Mouse (Mus musculus) stomach, embryonic 14.5 days (tissue): ENCODE measurements around the gene Kcnj4. TPM values are rescaled to one million over a fixed set of nuclear protein-coding genes. Genes with fewer than 3 reads are reported as not detected.

Experiments
- ATAC-seq: fragments of 200-750 bp; cut with Nextera tagmentation; 2 replicates; pipeline ENCODE4 v1.8.0; 2017; ENCODE audit warnings: low read depth, moderate TSS enrichment; ENCODE audit not compliant: insufficient number of reproducible peaks, insufficient read depth, low FRiP score
- H3K27ac ChIP-seq: fragments of 300-500 bp; sonication (generic); 2 replicates; pipeline ENCODE4 v1.5.1; 2014; ENCODE audit warnings: mild to moderate bottlenecking, low read length, moderate library complexity, mixed read lengths
- H3K27me3 ChIP-seq: fragments of 300-500 bp; sonication (generic); 2 replicates; pipeline ENCODE4 v1.6.1; 2014; ENCODE audit warnings: low read length, control low read depth, mixed read lengths; ENCODE audit not compliant: control insufficient read depth, insufficient read depth
- H3K36me3 ChIP-seq: fragments of 300-500 bp; sonication (generic); 2 replicates; pipeline ENCODE4 v1.6.1; 2014; ENCODE audit warnings: mild to moderate bottlenecking, control low read depth, low read length, moderate library complexity, mixed read lengths; ENCODE audit not compliant: control insufficient read depth, insufficient read depth
- H3K4me1 ChIP-seq: fragments of 300-500 bp; sonication (generic); 2 replicates; pipeline ENCODE4 v1.6.1; 2014; ENCODE audit warnings: low read length, control low read depth, mixed read lengths; ENCODE audit not compliant: control insufficient read depth, insufficient read depth
- H3K4me2 ChIP-seq: fragments of 300-500 bp; sonication (generic); replicated peaks from 2 replicates; pipeline ENCODE4 v1.6.1; 2014; ENCODE audit warnings: low read depth, low read length, control low read depth
- H3K4me3 ChIP-seq: fragments of 300-500 bp; sonication (generic); 2 replicates; pipeline ENCODE4 v1.5.1; 2014; ENCODE audit warnings: low read depth, low read length, control low read depth
- H3K9ac ChIP-seq: fragments of 300-500 bp; sonication (generic); replicated peaks from 2 replicates; pipeline ENCODE4 v1.6.1; 2014; ENCODE audit warnings: low read depth, mild to moderate bottlenecking, control low read depth, low read length, moderate library complexity, mixed read lengths
- H3K9me3 ChIP-seq: fragments of 300-500 bp; sonication (generic); 2 replicates; pipeline ENCODE4 v1.6.1; 2016; ENCODE audit warnings: low read depth, low read length, control low read depth; ENCODE audit not compliant: control insufficient read depth
- WGBS: fragments of 180-500 bp; shearing (Covaris S2); extraction: QIAGEN DNeasy Blood & Tissue Kit; methylation state at CpG from one replicate; pipeline ENCODE4 v1.1.7; 2014; 5-methylcytosine and 5-hydroxymethylcytosine counted together
- polyA plus RNA-seq: library from polyadenylated mRNA; unstranded; fragments of >200 nt; fragmentation: Nextera tagmentation; extraction: Ambion mirVana; gene quantifications from 2 replicates; pipeline ENCODE4 v1.2.1, GENCODE M21; 2014

The Kcnj4 gene
- polyA plus RNA-seq, 1 experiment from 2014 or later = not detected

DNA sequence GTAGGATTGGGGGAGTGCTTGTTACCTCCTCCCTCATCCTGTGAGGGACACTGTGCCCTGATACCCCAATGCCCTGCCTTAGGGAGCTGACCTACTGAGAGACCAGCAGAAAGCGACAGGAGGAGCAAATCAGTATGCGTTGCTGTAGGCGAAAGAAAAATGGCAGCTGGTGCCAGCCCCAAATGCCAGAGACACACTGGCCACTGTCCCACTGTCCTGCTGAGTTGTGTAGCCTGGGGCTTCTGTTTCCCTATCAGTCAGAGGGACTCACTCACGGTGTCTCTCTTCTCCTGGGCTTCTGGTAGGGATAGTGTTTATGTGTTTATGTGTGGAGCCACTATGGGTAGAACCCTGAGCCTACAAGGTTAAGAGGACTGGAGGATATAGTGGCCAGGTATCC, 12.7 kb upstream of the Kcnj4 start:
- H3K4me2 ChIP-seq = peak overlapping the region; percentile 74
- no peak overlapping the region for H3K9ac ChIP-seq
- H3K27me3 ChIP-seq = peaks cover 7% of the 10 kb centered on the region; the same call in 1 of the 2 replicates
- no peaks in the 10 kb centered on the region for H3K9me3 ChIP-seq
- H3K4me1 ChIP-seq = peaks cover 14% of the 10 kb centered on the region
- H3K27ac ChIP-seq = no peak overlapping the region
- no peaks in the 10 kb centered on the region; the same call in 1 of the 2 replicates for H3K36me3 ChIP-seq
- WGBS = 85% methylated on average over 4 of the region's 4 CpGs
- peak overlapping the region; percentile 51; the same call in 1 of the 2 replicates for H3K4me3 ChIP-seq
- no peak for ATAC-seq

DNA sequence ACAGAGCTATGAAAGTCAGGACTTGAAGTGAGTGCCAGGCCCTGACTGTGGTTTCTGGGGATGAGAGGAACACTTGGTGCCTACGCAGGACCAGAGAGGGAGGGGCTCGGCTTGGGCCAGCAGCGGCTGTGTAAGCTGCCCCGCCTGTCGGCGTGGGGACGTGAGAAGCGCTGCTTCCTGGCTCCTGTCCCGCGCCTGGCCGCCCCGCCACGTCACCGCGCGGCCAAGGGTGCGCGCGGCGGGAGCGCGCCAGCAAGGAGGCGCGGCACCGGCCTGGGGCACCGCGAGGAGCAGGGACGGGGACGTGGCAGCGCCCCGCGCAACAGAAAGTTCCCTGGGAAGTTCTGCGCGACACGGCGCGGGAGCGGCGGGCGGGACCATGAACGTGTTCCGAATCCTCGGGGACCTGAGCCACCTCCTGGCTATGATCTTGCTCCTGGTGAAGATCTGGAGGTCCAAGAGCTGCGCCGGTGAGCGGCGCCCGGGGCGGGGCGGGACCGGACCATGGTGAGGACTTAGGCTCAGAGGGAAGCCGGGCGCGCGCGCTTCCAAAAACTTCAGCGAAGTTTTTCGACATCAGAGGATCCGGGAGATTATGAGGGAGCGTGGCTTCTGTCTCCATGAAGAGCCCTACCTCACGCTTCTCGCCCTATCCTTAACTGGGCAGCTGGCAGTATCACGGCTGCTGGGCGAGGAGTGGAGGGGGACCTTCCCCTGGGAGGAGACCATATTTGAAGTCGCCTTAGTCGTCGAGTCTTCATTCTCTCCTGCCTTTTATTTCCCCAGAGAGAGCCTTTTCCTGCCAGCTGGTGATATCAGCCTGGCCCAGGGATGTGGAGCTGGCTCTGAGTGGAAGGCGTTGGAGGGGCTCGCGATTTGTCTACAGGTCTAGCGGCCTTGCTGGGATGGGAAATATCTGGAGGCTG, 11.4 kb upstream of the Kcnj4 start, which contains the start of gene Kdelr3:
Kdelr3 (plus strand) TSS at position 241 of the 926 bp plus-strand sequence.
- H3K4me3 ChIP-seq = peak within 1 kb of the TSS; percentile 51
- H3K27ac ChIP-seq = peak within 1 kb of the TSS; percentile 40
- no peaks in the 10 kb centered on the region for H3K36me3 ChIP-seq
- H3K9me3 ChIP-seq = no peaks in the 10 kb centered on the region
- H3K4me2 ChIP-seq = peak within 1 kb of the TSS; percentile 74
- peak; percentile 73 for ATAC-seq
- H3K27me3 ChIP-seq = peaks cover 11% of the 10 kb centered on the region; the same call in 1 of the 2 replicates
- peaks cover 19% of the 10 kb centered on the region for H3K4me1 ChIP-seq
- peak within 1 kb of the TSS; percentile 62 for H3K9ac ChIP-seq
- under 1% methylated on average over 71 of the region's 71 CpGs for WGBS

DNA sequence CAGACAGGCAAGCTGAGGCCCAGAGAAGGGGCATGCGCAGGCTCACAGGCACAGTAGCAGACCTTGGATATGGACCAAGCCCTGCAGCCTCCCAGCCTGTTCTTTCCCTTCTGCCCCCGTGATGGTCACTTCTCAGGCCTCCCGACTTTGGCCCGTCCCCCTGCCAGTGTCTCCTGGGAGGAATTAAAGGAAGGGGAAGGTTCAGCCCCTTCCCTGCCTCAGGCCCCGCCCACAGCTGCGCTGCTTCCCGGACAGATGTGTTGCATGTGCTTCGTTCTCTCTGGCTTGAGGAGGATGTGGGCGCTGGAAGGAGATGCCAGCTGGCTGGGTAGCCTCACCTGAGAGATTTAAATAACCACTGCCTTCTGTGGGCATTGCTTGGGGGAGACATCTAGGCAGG, 8.9 kb upstream of the Kcnj4 start:
- Histone ChIP-seq H3K9ac (no peak overlapping the region), H3K36me3 (no peaks in the 10 kb centered on the region), H3K27me3 (peaks cover 16% of the 10 kb centered on the region; the same call in 1 of the 2 replicates), H3K4me3 (no peak overlapping the region), H3K4me2 (no peak overlapping the region), H3K27ac (no peak overlapping the region), H3K4me1 (peaks cover 16% of the 10 kb centered on the region), H3K9me3 (no peaks in the 10 kb centered on the region)
- no peak for ATAC-seq
- 9% methylated on average over 9 of the region's 9 CpGs for WGBS

DNA sequence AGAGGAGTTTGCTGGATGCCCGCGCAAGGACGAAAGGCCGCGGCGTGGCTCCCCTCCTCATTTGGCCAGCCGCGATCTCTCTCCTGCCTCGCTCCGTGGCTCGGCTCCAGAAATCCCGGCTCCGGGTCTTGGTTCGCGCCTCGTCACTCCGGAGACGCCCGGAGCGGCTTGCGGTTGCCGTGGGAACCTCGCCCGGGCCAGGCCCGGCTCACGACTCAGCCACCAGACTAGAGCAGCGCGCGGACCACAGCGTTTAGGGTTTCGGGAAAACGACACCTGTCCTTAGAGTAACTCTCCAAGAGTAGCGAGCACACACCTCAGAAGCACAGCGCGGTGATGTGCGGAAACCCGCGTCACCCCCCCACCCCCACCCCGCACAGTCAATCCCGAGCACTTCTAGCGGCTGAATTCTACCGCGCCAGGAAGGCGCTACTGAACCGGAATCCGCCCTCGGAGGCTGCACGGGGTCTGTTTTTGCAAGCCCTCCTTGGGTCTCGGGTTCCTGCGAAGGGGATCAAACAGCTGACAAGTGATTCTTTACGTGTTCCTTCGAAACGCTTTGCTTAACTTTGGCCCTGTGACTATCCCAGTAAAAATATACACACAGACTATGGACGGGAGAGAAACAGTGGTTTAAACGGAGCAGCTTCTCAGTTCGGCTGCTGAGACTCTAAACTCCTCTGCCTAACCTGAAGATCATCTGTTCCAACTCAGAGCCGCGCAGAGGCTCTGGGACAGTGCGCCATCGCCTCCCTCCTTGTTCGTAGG, 6.7 kb upstream of the Kcnj4 start:
- H3K4me2 ChIP-seq = peak overlapping the region; percentile 66
- H3K4me1 ChIP-seq = peaks cover 8% of the 10 kb centered on the region; the same call in 1 of the 2 replicates
- H3K36me3 ChIP-seq = no peaks in the 10 kb centered on the region
- H3K4me3 ChIP-seq = peak overlapping the region; percentile 31
- 1% methylated on average over 61 of the region's 61 CpGs for WGBS
- no peak overlapping the region for H3K9ac ChIP-seq
- H3K9me3 ChIP-seq = no peaks in the 10 kb centered on the region
- peaks cover 30% of the 10 kb centered on the region; the same call in 1 of the 2 replicates for H3K27me3 ChIP-seq
- H3K27ac ChIP-seq = no peak overlapping the region
- ATAC-seq = peak; percentile 61; the same call in 1 of the 2 replicates

DNA sequence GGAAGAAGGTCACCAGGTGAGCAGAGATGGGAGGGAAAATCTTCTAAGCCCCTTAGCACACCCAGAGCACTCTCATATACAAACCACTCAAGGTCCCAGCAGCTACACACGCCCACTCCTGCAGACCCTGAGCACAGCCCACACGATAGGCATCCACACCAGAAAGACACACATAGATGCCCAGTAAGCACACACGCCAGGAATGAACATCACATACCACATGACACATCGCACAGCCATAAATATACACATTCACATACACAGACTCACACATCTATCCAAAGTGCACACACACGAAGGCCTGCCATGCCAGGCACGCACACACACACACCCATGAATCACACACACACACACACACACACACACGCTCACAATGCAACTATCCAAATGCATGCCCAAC, 5.4 kb upstream of the Kcnj4 start:
- H3K36me3 ChIP-seq = no peaks in the 10 kb centered on the region
- no peak overlapping the region for H3K9ac ChIP-seq
- ATAC-seq = no peak
- no peak overlapping the region for H3K27ac ChIP-seq
- H3K4me2 ChIP-seq = no peak overlapping the region
- 82% methylated on average over 7 of the region's 7 CpGs for WGBS
- no peaks in the 10 kb centered on the region for H3K9me3 ChIP-seq
- peaks cover 40% of the 10 kb centered on the region; the same call in 1 of the 2 replicates for H3K27me3 ChIP-seq
- H3K4me1 ChIP-seq = peaks cover 8% of the 10 kb centered on the region; the same call in 1 of the 2 replicates
- no peak overlapping the region for H3K4me3 ChIP-seq

DNA sequence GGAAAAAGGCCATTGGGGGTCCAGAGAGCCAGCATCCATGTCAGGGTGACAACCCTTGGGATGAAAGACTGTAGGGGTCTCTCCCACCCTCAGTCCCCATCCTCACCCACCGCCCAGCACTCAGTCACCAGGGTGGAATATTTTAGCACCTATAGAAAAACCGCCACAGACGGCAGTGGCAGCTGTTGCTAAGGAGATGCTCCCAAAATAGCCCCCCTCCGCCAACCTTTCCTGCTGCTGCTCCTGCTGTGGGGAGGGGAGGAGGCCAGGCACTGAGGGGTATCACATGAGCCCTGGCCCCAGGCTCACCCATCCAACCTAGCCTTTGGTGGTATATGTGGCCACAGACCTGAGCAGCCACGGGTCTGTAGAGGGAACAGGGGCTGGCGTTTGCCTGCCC, 5.0 kb upstream of the Kcnj4 start:
- Histone ChIP-seq H3K4me3 (no peak overlapping the region), H3K4me2 (no peak overlapping the region), H3K27me3 (peaks cover 44% of the 10 kb centered on the region), H3K27ac (no peak overlapping the region), H3K9me3 (no peaks in the 10 kb centered on the region), H3K9ac (no peak overlapping the region), H3K36me3 (no peaks in the 10 kb centered on the region), H3K4me1 (peaks cover 12% of the 10 kb centered on the region; the same call in 1 of the 2 replicates)
- WGBS = 26% methylated on average over 6 of the region's 6 CpGs
- no peak for ATAC-seq

DNA sequence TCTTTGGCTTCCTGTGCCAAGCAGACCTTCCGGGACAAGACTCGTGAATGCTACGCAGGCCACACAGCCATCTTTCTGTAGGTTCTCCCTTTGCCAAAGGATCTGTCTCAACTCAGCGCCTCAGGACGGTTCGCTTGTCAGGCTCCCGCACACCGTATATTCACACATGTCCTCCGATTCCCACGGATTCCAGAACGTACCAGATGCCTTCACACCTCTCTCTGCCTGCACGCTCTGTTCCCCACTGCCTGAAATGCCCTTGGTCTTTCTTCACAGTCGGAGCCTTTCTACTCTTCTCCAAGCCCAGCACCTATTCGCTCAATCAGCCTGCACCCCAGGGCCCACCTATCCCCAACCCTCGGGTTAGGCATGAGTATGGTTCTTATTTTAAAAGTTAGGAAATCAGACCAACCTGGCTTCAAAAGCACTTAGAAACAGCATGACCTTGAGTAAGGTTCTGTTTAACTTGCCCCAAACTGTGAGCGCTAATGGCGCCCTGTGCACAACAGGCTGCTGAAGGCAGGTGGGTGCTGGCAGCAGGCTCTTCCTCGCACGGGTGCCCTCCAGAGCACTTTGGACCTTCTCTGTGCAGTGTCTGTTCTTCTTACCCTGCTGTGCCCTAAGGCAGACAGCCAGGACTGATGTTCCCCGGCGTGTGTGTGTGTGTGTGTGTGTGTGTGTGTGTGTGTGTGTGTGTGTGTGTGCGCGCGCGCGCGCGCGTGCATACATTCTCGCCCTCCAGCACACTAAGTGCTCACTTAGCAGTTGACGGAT, 2.2 kb upstream of the Kcnj4 start:
- no peaks in the 10 kb centered on the region for H3K9me3 ChIP-seq
- 49% methylated on average over 31 of the region's 31 CpGs for WGBS
- H3K27ac ChIP-seq = no peak overlapping the region
- no peak overlapping the region for H3K9ac ChIP-seq
- no peak overlapping the region for H3K4me2 ChIP-seq
- no peaks in the 10 kb centered on the region for H3K36me3 ChIP-seq
- H3K4me3 ChIP-seq = no peak overlapping the region
- H3K27me3 ChIP-seq = peaks cover 56% of the 10 kb centered on the region
- peaks cover 13% of the 10 kb centered on the region; the same call in 1 of the 2 replicates for H3K4me1 ChIP-seq
- no peak for ATAC-seq
